Mouse (Mus musculus) cerebellum, adult 2 months (tissue): ENCODE measurements around the gene Slc9a3r1. TPM values are rescaled to one million over a fixed set of nuclear protein-coding genes. Genes with fewer than 3 reads are reported as not detected.

Experiments used
- DNase-seq, 2 experiments: peaks; one replicate each; pipeline ENCODE4 v3.0.0; 2021
- H3K27ac ChIP-seq: fragments of 200-500 bp; 2 replicates; pipeline ENCODE4 v1.5.1; 2012; ENCODE audit warnings: low read length, control low read depth, inconsistent platforms; ENCODE audit not compliant: insufficient read depth
- H3K27me3 ChIP-seq: fragments of 200-500 bp; 2 replicates; pipeline ENCODE4 v1.6.1; 2012; ENCODE audit warnings: inconsistent platforms, mild to moderate bottlenecking, low read length, moderate library complexity; ENCODE audit not compliant: control insufficient read depth, insufficient read depth
- H3K4me1 ChIP-seq: fragments of 200-500 bp; 2 replicates; pipeline ENCODE4 v1.6.1; 2011; ENCODE audit warnings: low read length; ENCODE audit not compliant: control insufficient read depth, insufficient read depth
- H3K4me3 ChIP-seq: fragments of 200-500 bp; replicated peaks from 2 replicates; pipeline ENCODE3; 2011; ENCODE audit warnings: mild to moderate bottlenecking, low read depth, low read length, control low read depth; ENCODE audit not compliant: insufficient read depth
- CTCF ChIP-seq: fragments of 200-500 bp; IDR thresholded peaks from 2 replicates; pipeline ENCODE4 v1.5.1; 2011; ENCODE audit warnings: low read depth, mild to moderate bottlenecking, control low read depth, low read length, moderate library complexity, borderline replicate concordance; ENCODE audit not compliant: insufficient read depth
- POLR2A ChIP-seq: fragments of 200-500 bp; IDR thresholded peaks from 2 replicates; pipeline ENCODE4 v1.6.1; 2011; ENCODE audit warnings: low read length, control low read depth, borderline replicate concordance; ENCODE audit not compliant: insufficient read depth
- WGBS: fragments of 180-500 bp; shearing (Covaris S2); methylation state at CpG from one replicate; pipeline ENCODE4 v1.1.7; 2018; 5-methylcytosine and 5-hydroxymethylcytosine counted together
- polyA plus RNA-seq: library from polyadenylated mRNA; depleted of rRNA; stranded (reverse); fragments of >200 nt; gene quantifications from 2 replicates; pipeline ENCODE4 v1.2.3, GENCODE M21; 2012; rRNA removed

Slc9a3r1 gene
- polyA plus RNA-seq, 1 experiment: 87.2 TPM

DNA sequence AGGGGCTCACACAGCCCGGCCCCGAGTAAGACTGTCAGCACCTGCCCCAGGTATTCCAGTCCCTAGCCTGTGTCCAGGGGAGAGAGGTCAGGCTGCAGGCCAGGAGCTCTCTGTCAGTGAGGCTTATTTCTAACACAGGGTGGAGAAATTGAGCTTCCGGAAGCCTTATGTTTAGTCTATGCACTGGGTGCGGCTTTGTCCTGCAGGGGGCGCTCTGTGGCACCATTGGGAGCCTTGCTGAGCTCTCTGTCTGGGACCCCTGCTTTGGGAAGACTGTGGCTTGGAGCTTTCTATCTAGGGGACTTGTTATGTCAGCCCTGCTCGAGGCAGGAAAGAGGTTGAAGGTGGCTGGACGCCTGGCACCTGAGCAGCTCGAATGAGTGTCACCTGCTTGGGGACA, 61.7 kb downstream of the Slc9a3r1 start:
- WGBS: 26% methylated on average over 8 of the region's 8 CpGs
- peak in 1 of 2 experiments; percentile 68 for DNase-seq
- H3K27ac ChIP-seq: peak overlapping the region; percentile 50; the same call in 1 of the 2 replicates
- TF ChIP-seq CTCF (peak; percentile 57; the same call in 1 of the 2 replicates), POLR2A (no peak)
- H3K27me3 ChIP-seq: no peaks in the 10 kb centered on the region
- peaks cover 81% of the 10 kb centered on the region for H3K4me1 ChIP-seq
- H3K4me3 ChIP-seq: no peak overlapping the region

DNA sequence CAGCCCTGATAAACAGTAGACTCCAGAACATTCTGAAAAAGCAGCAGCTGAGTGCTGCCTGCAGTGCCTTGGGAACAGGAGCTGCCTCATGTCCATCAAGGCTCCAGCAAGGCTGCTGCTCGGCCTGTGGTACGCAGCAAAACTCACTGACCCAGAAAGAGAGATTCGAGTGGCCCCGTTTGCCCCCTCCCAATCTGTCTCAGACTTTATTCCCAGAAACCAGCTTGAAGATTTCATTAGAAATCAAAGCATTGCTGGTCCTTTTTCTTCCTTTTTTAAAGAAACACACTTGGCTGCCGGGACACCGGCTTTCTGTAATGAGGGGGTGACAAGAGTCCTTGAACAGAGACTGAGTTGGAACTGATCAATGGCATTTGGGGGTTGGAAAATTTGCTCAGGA, 62.2 kb downstream of the Slc9a3r1 start:
- Histone ChIP-seq H3K4me3 (no peak overlapping the region), H3K27me3 (no peaks in the 10 kb centered on the region), H3K27ac (peak overlapping the region; percentile 50; the same call in 1 of the 2 replicates), H3K4me1 (peaks cover 77% of the 10 kb centered on the region)
- WGBS: 59% methylated on average over 6 of the region's 6 CpGs
- TF ChIP-seq CTCF (no peak), POLR2A (no peak)
- DNase-seq: no peak

DNA sequence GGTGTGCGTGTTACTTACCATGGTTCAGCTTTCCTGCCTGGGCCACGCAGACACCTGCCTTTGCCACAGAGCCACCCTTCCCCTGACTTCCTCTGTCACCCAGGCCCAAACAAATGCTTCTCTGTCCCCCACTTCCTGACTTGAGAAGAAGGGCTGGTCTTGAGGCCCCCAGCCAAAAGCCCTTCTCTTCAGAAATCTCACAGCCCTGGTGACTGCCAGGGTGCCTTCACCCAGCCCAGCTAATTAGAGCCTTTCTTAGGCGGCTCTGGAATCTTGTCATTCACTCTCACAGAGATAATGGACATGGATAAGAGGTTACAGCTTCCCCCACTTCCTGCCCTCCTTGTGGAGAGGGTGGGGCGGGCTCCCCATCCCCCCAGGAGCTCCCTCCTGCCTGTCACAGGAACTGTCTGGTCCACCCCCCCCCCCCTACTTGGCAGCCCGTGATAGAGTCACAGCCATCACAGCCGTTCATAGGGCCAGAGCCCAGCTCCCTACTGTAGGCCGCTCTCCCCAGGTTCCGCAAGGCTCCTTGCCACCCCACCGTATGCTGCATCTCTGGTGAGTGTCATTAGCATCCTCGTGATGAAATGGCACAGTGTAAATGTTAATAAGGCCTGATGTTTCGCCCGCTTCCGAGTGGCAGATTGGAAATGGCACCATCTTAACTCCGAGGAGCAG, 63.8 kb downstream of the Slc9a3r1 start:
- WGBS: 22% methylated on average over 14 of the region's 14 CpGs
- Histone ChIP-seq H3K27ac (peak overlapping the region; percentile 63), H3K4me1 (peaks cover 78% of the 10 kb centered on the region), H3K4me3 (no peak overlapping the region), H3K27me3 (no peaks in the 10 kb centered on the region)
- no peak for TF ChIP-seq CTCF
- no peak for TF ChIP-seq POLR2A
- peak in 1 of 2 experiments; percentile 70 for DNase-seq

DNA sequence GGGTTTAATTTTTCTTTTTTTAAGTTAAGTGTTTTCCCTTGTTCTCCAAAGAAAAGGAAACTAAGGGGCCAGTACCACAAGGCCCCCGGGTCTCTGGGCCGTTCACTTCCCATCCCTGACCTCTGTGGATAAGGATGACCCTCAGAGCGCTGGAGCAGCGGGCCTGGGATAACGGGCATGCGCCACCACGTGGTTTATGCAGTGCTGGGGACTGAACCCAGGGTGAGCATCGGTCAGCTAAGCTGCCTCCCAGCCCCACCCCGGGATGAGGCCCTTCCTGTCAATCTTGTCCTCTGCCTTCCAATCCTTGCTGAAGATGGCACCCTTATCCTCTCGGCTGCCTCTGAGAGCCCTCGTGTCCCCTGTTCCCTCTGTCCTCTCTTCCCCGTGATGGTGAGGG, 64.5 kb downstream of the Slc9a3r1 start:
- DNase-seq: no peak
- Histone ChIP-seq H3K4me1 (peaks cover 78% of the 10 kb centered on the region), H3K27ac (no peak overlapping the region), H3K27me3 (no peaks in the 10 kb centered on the region), H3K4me3 (no peak overlapping the region)
- WGBS: 52% methylated on average over 12 of the region's 12 CpGs
- TF ChIP-seq CTCF (no peak), POLR2A (no peak)

DNA sequence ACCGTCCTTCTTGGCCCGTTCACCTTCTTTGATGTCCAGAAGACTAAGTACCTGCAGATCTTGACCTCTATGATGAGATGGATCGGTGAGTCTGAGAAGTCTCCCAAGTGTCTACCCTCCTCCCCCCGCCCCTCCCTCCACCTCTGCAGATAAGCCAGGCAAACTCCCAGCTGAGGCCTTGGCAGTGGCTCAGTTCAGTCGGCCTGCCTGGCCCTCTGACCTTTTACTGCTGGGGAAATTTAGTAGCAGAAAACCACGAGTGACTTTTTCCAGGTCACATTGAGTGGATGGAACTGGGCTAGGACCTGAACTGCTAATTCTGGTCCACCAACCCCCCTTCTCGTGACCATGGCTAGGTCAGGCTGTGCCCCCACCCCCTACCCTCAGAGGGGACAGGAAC, 65.3 kb downstream of the Slc9a3r1 start:
- Histone ChIP-seq H3K27me3 (no peaks in the 10 kb centered on the region), H3K27ac (no peak overlapping the region), H3K4me1 (peaks cover 77% of the 10 kb centered on the region), H3K4me3 (no peak overlapping the region)
- DNase-seq: no peak
- 67% methylated on average over 7 of the region's 7 CpGs for WGBS
- TF ChIP-seq CTCF (no peak), POLR2A (no peak)

DNA sequence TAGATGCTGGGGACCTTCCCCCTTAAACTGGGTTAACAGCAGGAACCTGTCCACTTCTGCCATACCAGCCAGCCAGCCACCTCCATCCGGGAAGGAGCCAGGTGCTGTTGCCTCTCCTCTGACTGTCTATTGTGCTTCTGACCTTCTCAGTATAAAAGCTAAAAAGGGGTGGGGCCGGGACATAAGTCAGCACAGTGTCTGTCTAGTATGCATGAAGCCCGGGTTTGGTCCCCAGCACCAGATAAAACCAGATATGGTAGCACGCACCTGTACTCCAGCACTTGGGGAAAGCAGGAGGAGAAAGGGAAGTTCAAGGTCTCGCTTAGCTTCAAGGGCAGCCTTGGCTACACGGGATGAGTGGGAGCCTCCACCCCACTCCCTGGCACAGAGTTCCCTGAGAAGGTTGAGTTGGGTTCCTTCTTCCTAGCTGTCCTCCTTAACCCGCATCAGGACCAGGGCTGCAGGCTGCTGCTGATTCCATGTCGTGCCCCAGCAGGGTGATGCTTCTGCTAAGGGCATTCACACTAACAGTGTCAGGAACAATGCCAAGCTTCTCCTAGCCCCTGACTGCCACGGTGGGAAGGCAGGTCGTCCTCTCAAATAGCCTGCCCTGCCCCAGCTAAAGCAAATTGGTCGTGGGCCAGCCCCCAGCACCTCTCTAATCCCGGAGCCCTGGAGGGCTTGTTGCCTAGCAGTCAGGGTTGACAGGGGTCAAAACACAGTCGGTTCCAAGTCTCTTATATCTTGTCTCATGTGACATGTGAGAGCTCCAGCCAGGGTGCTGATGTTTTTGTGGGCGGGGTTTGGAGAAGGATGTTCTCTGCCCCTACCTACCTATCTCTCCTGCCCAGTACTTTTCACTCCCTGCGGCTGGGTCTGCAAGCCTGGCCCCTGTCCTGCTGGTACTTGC, 66.1 kb downstream of the Slc9a3r1 start:
- Histone ChIP-seq H3K4me1 (peaks cover 77% of the 10 kb centered on the region), H3K27me3 (no peaks in the 10 kb centered on the region), H3K4me3 (no peak overlapping the region), H3K27ac (no peak overlapping the region)
- no peak for TF ChIP-seq POLR2A
- no peak for TF ChIP-seq CTCF
- WGBS: 52% methylated on average over 15 of the region's 15 CpGs
- no peak for DNase-seq

Other genes starting within 250 kb of the Slc9a3r1 start
- 0.44 and 0.71 TPM in 2 replicates for gene Cd300lb, start 229.0 kb upstream of the Slc9a3r1 start, polyA plus RNA-seq
- gene Cd300c, start 194.2 kb upstream of the Slc9a3r1 start, polyA plus RNA-seq: 0.18 TPM in 1 of 2 replicates, not detected in the other
- gene Cd300ld, start 173.4 kb upstream of the Slc9a3r1 start, polyA plus RNA-seq: 0.11 and 0.13 TPM in 2 replicates
- gene Cd300c2, start 161.5 kb upstream of the Slc9a3r1 start, polyA plus RNA-seq: 2.3 and 3.2 TPM in 2 replicates
- gene Cd300ld2, start 147.1 kb upstream of the Slc9a3r1 start, polyA plus RNA-seq: not detected in 2 replicates
- 0.49 and 0.59 TPM in 2 replicates for gene Cd300ld4, start 136.3 kb upstream of the Slc9a3r1 start, polyA plus RNA-seq
- gene Cd300ld5, start 125.6 kb upstream of the Slc9a3r1 start, polyA plus RNA-seq: 0.44 and 0.84 TPM in 2 replicates
- gene Cd300ld3, start 114.9 kb upstream of the Slc9a3r1 start, polyA plus RNA-seq: 1.7 TPM in 2 replicates
- 0.11 and 0.24 TPM in 2 replicates for gene Cd300e, start 101.2 kb upstream of the Slc9a3r1 start, polyA plus RNA-seq
- 40.2 and 44.4 TPM in 2 replicates for gene Rab37, start 71.9 kb upstream of the Slc9a3r1 start, polyA plus RNA-seq
- gene Cd300lf, start 29.3 kb upstream of the Slc9a3r1 start, polyA plus RNA-seq: 0.57 and 0.72 TPM in 2 replicates
- gene Tmem104, start 24.1 kb downstream of the Slc9a3r1 start, polyA plus RNA-seq: 12.5 and 13.3 TPM in 2 replicates
- 30.8 and 37.5 TPM in 2 replicates for gene Nat9, start 24.5 kb downstream of the Slc9a3r1 start, polyA plus RNA-seq
- gene Grin2c, start 103.9 kb downstream of the Slc9a3r1 start, polyA plus RNA-seq: 249 and 283 TPM in 2 replicates
- 53.5 and 56.8 TPM in 2 replicates for gene Fdxr, start 113.7 kb downstream of the Slc9a3r1 start, polyA plus RNA-seq
- 57.3 and 63.7 TPM in 2 replicates for gene Fads6, start 134.3 kb downstream of the Slc9a3r1 start, polyA plus RNA-seq
- gene Otop2, start 143.8 kb downstream of the Slc9a3r1 start, polyA plus RNA-seq: 0.65 and 0.97 TPM in 2 replicates
- gene Ush1g, start 158.7 kb downstream of the Slc9a3r1 start, polyA plus RNA-seq: 1.4 TPM in 2 replicates
- 0.11 and 0.13 TPM in 2 replicates for gene Otop3, start 171.4 kb downstream of the Slc9a3r1 start, polyA plus RNA-seq
- gene Hid1, start 204.4 kb downstream of the Slc9a3r1 start, polyA plus RNA-seq: 105 and 106 TPM in 2 replicates
- 53.7 and 54.3 TPM in 2 replicates for gene Cdr2l, start 218.6 kb downstream of the Slc9a3r1 start, polyA plus RNA-seq
- 157 and 164 TPM in 2 replicates for gene Mrpl58, start 240.4 kb downstream of the Slc9a3r1 start, polyA plus RNA-seq